Mouse (Mus musculus): ENCODE measurements around the gene Acsf3. TPM values are rescaled to one million over a fixed set of nuclear protein-coding genes. Genes with fewer than 3 reads are reported as not detected.

The Acsf3 gene
- total RNA-seq, 2 experiments from 2014 or later: 16.2 to 21.9 TPM

DNA sequence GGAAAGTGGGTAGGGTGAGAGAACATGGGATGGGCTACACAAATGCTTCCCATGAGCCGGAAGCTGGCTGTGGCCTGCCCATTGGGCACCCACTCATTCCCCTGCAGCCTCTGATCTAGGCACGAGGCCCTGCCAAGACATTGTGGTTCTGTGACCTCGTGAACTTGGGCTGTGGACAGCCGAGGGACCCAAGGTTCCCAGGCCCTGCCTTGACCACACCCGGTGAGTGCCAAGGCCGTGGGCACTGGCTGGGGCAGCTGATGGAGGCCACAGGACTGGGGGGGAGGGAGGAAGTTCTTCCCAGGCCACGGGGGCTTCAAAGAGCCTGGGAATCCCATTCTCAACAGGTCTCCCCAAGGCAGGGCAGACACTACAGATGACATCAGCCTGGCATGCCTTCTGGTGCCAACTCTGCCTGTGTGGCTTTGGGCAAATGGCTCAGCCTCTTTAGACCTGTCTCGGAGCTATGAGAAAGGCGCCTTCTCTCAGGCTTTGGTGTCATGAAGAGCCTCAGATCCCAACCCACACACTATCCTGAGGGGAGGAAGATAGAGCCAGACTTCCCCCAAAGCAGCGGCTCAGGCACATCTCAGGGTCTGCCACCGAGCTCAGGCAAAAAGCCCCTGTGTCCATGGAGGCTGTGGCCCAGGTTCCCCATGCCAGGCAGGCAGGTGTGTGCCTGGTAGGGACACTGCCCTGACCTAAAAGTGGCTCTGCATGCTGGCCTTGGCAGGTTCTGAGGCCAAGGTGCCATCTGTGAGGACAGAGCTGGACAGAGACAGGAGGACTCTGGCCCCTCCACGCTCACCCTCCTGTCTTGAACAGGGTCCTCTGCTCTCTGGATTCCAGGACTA is 76.6 kb downstream of the Acsf3 start:
- DNase-seq: no peak

DNA sequence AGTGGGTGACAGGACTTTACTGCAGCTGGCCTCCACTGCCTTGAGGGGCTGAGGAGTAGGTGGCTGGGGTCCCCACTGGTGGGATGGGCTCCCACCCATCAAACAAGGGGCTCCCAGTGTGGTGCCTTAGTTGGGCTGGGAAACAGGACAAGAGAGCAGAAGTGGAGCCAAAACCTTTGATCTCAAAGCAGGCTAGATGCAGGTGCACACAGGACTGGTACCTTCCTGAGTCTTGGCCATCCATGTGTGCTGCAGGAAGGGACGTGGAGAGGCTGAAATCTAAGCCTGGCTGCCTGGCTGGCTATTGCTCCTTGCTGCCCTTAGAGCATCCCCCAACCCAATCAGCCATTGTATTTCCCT is 77.2 kb downstream of the Acsf3 start:
- DNase-seq: no peak

DNA sequence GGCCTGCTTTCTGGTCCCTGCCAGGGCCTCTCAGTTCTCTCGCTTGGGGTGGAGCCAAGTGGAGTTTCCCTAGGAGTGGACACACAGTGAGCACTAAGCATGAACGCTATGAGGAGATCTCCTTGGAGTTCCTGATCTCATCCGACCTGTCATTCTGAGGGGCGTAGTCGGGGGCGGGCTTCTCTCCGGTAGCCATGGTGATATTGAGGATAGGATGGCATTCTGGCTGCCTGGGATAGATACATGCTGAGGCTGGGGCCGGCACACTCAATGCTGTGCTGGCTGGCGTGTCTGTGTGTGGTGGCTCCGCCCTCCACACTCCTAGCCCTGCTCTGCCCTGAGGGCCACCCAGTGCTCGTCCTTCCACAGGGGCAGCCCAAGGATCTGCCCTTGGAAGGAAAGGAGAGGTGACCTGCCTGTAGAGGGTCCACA is 78.1 kb downstream of the Acsf3 start:
- DNase-seq: peak in 1 of 2 experiments; percentile 35

- DNase-seq: no peak
Observed at GRCm38 (mm10) chr8:122854388-122854787, 79.1 kb downstream of the Acsf3 start.

DNA sequence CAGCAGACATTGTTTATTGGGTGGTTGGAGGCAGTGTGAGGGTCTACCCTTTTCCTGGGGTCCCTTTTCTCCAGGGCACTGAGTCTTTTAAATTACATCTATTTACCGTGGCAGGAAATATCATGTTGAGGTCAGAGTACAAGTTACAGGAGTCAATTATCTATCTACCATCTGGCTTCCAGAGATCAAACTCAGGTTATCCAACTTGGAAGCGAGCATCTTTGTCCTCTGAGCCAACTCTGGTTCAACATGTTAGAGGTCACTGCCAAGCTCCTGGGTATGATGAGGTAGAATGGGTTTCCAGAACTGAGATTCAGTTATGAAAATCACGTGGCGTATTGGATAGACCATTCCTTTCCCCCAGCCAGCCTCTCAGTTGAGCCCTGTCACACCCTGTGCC is 79.8 kb downstream of the Acsf3 start:
- DNase-seq: no peak

GRCm38 (mm10) chr8:122856288-122856687 is 81.0 kb downstream of the Acsf3 start:
- DNase-seq: no peak

DNA sequence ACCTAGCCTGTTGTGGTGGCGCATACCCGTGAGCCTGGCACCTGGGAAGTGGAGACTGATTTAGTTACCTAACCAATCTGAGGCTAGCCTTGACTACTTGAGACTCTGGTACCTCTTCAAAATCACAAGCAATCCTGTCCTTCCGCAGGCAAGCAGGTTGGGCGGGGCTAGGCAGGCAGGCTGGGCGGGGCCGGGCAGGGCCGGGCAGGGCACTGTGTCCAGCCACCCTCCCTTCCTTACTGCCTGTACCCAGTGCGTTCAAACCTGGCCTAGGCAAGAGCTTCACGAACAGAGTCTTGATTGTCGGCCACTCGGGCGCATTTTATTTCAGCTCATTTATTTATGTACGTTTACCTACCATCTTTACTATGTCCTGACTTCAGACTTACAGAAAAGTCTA is 84.6 kb downstream of the Acsf3 start:
- no peak for DNase-seq

DNA sequence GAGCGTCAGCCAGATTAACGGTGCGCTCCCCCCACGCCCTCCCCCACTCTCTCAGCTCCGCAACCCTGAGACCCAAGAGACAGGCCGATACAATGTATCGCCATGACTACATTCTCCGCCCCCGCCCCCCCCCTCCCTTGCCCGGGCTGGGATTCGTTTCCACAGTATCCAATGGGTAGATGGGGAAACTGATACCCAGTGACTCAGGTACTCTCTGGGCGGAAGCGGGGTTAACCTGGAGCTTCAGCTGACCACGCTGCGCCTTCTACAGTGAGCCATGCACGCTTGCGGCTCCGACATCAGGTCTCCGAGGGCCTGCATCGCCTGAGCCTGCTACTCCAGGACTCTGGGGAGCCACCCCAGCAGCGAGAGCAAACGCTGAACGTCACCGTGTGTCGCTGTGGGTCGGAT is 89.4 kb downstream of the Acsf3 start:
- no peak for DNase-seq

DNA sequence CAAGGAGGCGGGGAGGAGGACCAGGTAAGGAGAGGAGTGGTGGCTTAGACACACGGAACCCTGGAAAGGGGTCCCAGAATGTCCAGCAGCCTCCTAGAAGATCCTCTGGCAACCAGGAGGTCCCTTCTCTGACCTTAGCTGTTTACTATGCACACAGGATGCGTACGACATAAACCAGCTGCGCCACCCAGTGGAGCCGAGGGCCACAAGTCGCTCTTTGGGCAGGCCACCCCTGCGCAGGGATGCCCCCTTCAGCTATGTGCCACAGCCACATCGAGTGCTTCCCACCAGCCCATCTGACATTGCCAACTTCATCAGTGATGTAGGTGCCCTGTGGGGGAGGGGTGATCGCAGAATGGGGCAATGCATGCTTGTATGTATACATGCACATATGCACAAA is 90.2 kb downstream of the Acsf3 start:
- DNase-seq: no peak

GRCm38 (mm10) chr8:122866231-122866630 is 90.9 kb downstream of the Acsf3 start:
- DNase-seq: no peak

Other genes starting within 250 kb of the Acsf3 start
- gene Piezo1, start 224.2 kb upstream of the Acsf3 start, total RNA-seq (2021): 1 to 10 TPM; 3.1 to 4.4 TPM
- 1 to 10 TPM; 1.4 to 1.9 TPM for gene Cdt1, start 207.5 kb upstream of the Acsf3 start, total RNA-seq (2021)
- 10 to 100 TPM; 61.5 to 65.4 TPM for gene Aprt, start 198.6 kb upstream of the Acsf3 start, total RNA-seq (2021)
- gene Galns, start 164.0 kb upstream of the Acsf3 start, total RNA-seq (2021): 10 to 100 TPM in 1 of 2 experiments, 1 to 10 TPM in 1; 9.5 to 11.4 TPM
- 10 to 100 TPM; 79.1 to 87.3 TPM for gene Trappc2l, start 163.8 kb upstream of the Acsf3 start, total RNA-seq (2021)
- gene Pabpn1l, start 152.7 kb upstream of the Acsf3 start, total RNA-seq (2021): under 1 TPM in 1 of 2 experiments, not detected in 1; 0.35 TPM
- gene Cbfa2t3, start 76.4 kb upstream of the Acsf3 start, total RNA-seq (2021): 10 to 100 TPM; 47.2 to 50.2 TPM
- 1 to 10 TPM in 1 of 2 experiments, under 1 TPM in 1; 0.88 to 1.2 TPM for gene Cdh15, start 72.5 kb downstream of the Acsf3 start, total RNA-seq (2021)